Mouse (Mus musculus): ENCODE measurements around the gene Herc1.
A peak's percentile ranks its signal among the peaks of the same experiment; 100 is the strongest.
"Not testable (repeated sequence)": the region's sequence is repeated elsewhere in the genome, so short reads cannot be mapped to it uniquely, and the experiment has no call there.

Herc1 gene

GRCm38 (mm10) chr9:66349144-66349859, 948 bp upstream of the Herc1 start:
- DNase-seq (ENCODE audit: low spot score in 2 of 2): peak in 1 of 2 experiments; percentile 68

DNA sequence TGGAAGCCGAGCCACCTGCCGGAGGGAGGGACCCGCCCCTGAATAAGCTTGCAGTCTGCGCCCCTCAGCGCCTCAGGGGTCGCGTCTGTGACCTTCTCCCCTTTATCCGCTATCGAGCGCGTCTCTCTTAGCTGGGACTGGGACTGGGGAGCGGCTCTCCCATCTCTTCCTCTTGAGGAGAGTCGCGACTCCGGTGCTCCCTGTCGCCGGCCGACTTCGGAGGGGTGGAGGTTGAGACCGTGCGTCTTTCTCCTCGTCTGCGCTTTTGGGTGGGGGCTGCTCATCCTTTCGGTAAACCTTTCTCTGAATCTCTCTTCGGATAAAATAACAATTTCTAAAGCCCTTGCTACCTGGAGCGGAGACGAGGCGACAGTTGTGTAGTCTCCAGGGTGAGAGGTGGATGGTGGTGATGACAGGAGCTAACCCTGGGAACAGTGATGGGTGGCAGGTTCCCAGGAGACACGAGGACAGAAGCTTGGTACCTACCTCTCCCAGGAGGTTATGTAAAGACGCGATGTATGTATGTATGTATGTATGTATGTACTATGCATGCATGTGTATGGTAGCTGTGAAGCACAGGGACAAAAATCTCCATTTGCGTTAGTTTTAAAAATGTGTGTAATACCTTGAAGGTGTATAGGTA, 659 bp downstream of the Herc1 start:
- DNase-seq (ENCODE audit: low spot score in 2 of 2): peak in 1 of 2 experiments; percentile 84

GRCm38 (mm10) chr9:66352704-66353103, 2.5 kb downstream of the Herc1 start:
- no peak for DNase-seq (ENCODE audit: low spot score in 2 of 2)

DNA sequence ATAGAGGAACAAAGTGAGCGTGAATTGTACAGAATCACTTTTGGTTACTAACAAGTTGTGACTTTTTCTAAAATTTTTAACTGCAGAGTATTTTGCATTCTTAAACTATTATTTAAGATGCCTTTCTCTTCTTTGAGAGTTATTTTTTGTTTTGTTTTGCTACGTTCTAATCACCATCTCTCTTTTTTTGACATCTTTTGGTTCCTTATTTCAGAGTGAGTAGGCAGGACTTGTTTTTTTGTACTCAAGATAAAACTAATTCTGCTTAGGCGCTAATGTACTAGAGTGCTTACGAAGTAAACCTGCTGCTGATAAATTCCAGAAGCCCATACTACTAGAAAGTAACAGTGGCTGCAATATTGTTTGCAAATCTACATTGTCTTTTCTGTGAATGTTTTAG, 8.9 kb downstream of the Herc1 start:
- no peak for DNase-seq (ENCODE audit: low spot score in 2 of 2)

DNA sequence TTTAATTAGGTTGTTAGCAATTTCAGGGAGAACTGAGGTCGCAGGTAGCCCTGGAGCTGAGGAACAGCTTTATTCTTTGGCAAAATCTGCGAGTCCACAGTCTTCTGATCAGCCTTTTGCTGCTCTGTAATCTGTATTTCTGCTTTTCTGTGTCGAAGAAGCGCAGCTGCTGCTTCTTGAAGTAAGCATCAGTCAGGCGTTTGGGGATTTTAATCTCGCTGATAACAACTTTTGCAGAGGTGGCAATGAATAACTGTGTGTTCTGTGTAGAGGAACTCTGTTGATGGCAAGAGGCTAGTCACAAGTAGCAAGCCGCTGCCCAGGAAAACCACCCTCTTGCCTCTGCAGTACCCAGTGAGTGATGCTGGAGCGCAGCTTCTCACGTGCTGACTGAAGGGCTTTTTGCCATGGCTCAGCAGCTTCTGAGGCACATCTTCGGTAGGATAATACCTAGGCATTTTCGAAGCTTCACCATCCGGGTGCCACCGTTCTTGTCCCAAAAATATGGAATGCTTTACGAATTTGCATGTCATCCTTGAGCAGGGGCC, 10.0 kb downstream of the Herc1 start:
- no peak for DNase-seq (ENCODE audit: low spot score in 2 of 2)

DNA sequence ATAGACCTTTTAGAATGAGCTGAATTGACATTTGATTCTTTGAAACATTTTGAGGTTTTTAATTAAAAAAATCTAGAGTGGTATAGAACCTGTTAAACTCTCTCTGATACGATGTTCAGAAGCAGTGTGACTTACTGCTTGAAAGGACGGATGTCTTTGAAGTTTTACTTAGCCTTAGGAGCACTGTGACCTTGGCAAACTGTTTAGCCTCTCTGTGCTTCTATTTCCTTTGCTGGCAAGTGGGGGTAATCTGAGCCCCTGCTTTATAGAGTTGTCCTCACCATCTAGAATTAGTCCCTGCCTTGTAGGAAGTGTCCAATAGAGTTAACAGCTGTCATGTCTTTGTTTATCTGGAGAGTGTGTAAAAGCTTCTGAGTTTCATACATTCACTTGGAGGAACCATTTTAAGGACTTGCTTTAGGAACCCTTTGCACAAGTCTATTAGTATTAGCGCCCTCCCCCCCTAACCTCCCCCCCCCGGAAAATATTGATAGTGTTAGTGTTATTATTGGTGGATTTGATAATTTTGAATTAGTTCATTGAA, 18.7 kb downstream of the Herc1 start:
- no peak for DNase-seq (ENCODE audit: low spot score in 2 of 2)

DNA sequence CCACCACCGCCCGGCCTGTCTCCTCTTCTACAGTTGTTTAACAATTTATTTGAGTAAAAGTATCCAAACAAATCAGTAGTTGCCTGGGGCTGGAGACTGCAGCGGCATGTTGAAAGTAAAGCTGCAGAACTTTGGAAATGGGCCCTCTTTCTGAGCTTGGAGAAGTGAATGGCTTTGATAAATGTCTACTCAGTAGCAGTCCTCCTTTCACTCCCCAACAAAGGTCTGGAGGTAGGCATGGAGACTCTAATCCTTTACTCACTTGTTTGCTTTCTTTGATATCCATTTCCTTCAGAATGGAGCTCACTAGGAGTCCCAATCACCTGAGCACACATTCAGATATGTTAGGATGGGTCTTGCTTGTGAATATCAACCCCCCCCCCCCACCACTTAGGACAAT, 20.1 kb downstream of the Herc1 start:
- no peak for DNase-seq (ENCODE audit: low spot score in 2 of 2)

DNA sequence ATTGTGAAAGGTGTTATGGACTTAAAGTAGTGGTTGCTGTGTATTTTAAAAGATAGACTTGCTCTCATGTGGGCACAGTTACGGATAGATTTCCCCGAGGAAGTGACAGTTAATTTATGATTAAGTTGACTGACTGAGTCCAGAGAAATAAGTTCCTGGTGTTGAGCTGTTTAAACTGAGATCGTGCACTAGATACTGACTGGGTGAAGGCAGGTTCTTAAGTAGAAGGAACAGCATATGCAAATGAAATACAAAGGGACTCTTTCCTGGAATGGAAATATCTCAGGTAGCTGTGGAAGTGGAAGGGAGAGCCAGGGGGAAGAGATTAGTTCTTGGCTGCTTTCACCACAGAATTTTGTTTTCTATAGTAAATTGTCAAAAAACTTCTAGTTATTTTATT, 20.6 kb downstream of the Herc1 start:
- no peak for DNase-seq (ENCODE audit: low spot score in 2 of 2)

DNA sequence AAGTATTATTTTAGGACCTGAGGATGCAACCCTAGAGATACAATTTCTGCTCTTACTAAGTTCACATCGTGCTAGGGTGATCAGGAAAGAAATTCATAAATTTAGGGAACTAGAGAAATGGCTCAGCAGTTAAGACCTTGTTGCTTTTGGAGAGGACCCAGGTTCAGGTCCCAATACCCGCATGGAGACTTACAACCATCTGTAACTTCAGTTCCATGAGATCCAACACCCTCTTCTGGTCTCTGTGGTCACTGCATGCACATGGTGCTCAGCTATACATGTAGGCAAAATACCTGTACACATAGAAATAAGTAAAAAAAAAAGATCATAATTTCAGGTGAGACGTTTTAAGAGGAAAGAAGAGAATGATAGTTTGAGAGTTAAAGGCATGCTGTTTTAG, 23.2 kb downstream of the Herc1 start:
- DNase-seq (ENCODE audit: low spot score in 2 of 2): no peak

- no peak for DNase-seq (ENCODE audit: low spot score in 2 of 2)
Observed at GRCm38 (mm10) chr9:66374495-66375478, 24.5 kb downstream of the Herc1 start.

- DNase-seq (ENCODE audit: low spot score in 2 of 2): no peak
Observed at GRCm38 (mm10) chr9:66383417-66383816, 33.2 kb downstream of the Herc1 start.

GRCm38 (mm10) chr9:66390338-66390737, 40.1 kb downstream of the Herc1 start:
- not testable (repeated sequence) for DNase-seq (ENCODE audit: low spot score in 2 of 2)

DNA sequence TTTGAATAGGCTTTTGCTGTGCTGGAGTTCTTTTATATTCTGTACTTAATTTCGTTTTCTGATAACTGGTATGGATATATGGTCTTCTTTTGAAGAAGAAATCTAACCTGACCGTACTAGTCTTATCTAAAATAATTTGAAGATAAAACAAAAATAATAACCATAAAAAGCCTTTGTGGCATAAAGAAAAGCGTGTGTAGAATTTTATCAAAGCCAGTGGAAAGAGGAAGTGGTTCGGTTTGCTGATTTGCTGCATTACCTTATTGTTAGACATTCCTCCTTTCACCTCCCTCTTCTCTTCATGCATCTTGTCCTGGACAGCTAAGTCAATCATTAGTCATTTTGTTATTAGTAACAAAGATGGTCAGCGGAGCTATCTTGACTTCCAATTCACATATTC, 43.1 kb downstream of the Herc1 start:
- no peak for DNase-seq (ENCODE audit: low spot score in 2 of 2)

- DNase-seq (ENCODE audit: low spot score in 2 of 2): no peak
Observed at GRCm38 (mm10) chr9:66423492-66423891, 73.2 kb downstream of the Herc1 start.

DNA sequence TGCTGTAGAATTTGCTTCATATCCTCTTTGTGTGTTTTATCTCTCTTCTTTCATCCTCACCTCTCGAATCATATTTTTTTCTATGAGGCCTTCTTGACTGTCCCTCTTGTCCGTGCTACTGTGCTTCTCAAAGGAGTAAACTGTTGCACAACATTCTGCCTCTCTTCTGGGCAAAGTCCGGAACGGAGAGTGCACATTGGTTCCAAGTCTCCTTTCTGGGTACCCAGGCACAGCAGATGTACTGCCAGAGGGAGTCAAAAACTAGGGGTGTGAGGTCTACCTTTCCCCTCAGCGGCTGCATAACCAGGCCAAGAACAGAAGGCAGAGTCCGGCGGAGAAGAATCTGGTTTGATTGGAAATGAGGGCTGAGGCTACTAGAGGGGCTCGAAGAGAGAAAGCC, 89.8 kb downstream of the Herc1 start:
- DNase-seq (ENCODE audit: low spot score in 2 of 2): no peak

DNA sequence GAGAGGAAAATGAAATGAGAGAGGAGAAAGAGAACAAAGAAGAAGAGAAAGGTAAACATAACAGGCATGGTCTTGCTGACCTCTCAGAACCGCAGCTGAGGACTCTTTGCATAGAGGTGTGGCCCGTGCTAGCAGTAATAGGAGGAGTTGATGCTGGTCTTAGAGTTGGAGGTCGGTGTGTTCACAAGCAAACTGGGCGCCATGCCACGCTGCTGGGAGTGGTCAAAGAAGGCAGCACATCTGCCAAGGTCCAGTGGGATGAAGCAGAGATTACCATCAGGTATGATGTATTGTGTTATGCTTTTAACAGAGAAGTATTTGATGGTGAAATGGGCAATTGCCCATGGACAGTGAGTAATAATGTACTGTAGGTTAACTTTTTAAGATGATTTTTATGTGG, 98.0 kb downstream of the Herc1 start:
- DNase-seq (ENCODE audit: low spot score in 2 of 2): no peak

DNA sequence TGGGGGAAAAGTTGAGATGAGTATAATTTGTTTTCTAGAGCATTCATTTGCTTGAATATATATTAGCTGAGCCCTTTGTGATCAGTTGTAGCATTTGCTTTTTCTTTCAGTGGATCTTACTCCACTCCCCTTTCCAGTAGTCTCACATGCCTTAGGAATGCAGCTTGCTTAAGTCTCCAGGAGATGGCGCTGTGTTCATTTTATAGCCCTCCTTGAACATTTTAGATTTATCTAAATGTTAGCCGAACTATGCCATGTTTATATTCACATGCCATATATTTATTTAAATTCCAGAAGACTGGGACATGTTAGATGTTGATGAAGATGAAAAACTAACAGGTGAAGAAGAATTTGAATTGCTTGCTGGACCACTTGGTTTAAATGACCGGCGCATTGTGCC, 114.8 kb downstream of the Herc1 start:
- peak; percentile 28 to 65 for DNase-seq (ENCODE audit: low spot score in 2 of 2)

GRCm38 (mm10) chr9:66477785-66478184, 127.5 kb downstream of the Herc1 start:
- no peak for DNase-seq (ENCODE audit: low spot score in 2 of 2)

- no peak for DNase-seq (ENCODE audit: low spot score in 2 of 2)
Observed at GRCm38 (mm10) chr9:66483429-66483828, 133.2 kb downstream of the Herc1 start.

DNA sequence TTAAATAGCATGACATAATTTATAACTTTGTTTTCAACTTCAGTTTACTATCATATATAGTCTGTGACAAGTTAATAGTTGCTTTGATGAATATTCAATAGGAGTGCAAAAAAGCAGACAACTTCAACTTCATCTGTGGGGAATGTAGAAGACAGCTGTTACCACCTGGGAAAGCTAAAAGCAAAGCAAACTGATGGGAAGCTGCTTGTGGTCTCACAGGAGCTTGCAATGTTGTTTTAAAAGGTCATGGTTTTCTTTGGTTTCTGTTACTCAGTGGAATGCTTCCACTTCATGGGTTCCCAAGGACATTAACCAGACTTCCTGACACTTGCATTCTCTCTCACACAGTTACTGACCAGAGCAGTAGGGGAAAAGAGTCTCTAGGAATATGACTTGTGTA, 138.5 kb downstream of the Herc1 start:
- no peak for DNase-seq (ENCODE audit: low spot score in 2 of 2)

DNA sequence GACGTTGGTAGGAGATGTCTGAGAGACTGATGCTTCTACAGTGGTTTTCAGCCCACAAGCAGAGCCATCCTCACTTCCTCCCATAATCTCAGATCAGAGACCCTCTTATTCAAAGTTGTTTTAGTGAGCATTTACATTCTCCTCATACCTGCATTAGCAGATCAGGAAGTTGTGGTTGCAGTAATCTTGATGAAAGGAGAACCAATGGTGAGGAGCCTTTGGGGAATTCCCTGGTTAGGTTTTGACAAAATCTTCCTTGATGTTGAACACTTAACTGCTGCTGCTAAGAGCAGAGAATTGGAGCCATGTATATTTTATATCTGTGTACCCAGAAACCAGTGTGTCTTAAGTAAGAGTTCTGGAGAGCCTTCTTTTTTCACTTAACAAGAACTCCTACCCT, 142.1 kb downstream of the Herc1 start:
- DNase-seq (ENCODE audit: low spot score in 2 of 2): no peak

GRCm38 (mm10) chr9:66493992-66494391, 143.7 kb downstream of the Herc1 start:
- no peak for DNase-seq (ENCODE audit: low spot score in 2 of 2)
